Mouse (Mus musculus) kidney, adult 9 months (tissue): ENCODE measurements at regions not wholly inside any gene's neighbourhood (a gene's known extent, or its start where the extent isn't known, plus 50 kb on each side); places are given as distances from the start of the nearest gene placed in this dataset.

Source experiments
- DNase-seq: peaks from one replicate; pipeline ENCODE4 v3.0.0; 2022

- DNase-seq, result no peak
These were observed 94.1 kb upstream of the Sox5 start for GRCm38 (mm10) chr6:144875862-144876261.

- DNase-seq, result no peak
These were observed 92.5 kb upstream of the Sox5 start for GRCm38 (mm10) chr6:144874251-144874650.

- DNase-seq, result no peak
These were observed 89.2 kb upstream of the Sox5 start for GRCm38 (mm10) chr6:144870949-144871348.

GRCm38 (mm10) chr6:144867333-144867732, 85.6 kb upstream of the Sox5 start:
- DNase-seq, result no peak

GRCm38 (mm10) chr6:144864026-144864425, 82.2 kb upstream of the Sox5 start:
- no peak for DNase-seq

- no peak for DNase-seq
These were observed 81.7 kb upstream of the Sox5 start for GRCm38 (mm10) chr6:144863430-144863994.

GRCm38 (mm10) chr6:144841510-144841909, 59.7 kb upstream of the Sox5 start:
- DNase-seq, result no peak

GRCm38 (mm10) chr6:144839383-144839782, 57.6 kb upstream of the Sox5 start:
- no peak for DNase-seq

- DNase-seq, result no peak
These were observed 52.8 kb upstream of the Sox5 start for GRCm38 (mm10) chr6:144834323-144835183.
